Mouse (Mus musculus) intestine, postnatal 0 days (tissue): Measurements from ENCODE around the gene Stard10. TPM values are rescaled to one million over a fixed set of nuclear protein-coding genes. Genes with fewer than 3 reads are reported as not detected.
A peak's percentile ranks its signal among the peaks of the same experiment; 100 is the strongest.

Experiments used
- ATAC-seq: fragments of 200-750 bp; cut with Nextera tagmentation; 2 replicates; pipeline ENCODE4 v1.8.0; 2017; ENCODE audit warnings: mild to moderate bottlenecking, moderate TSS enrichment, moderate library complexity
- H3K27ac ChIP-seq: fragments of 300-500 bp; sonication (generic); 2 replicates; pipeline ENCODE4 v1.5.1; 2014; ENCODE audit warnings: mild to moderate bottlenecking, low read depth, low read length, moderate library complexity
- H3K27me3 ChIP-seq: fragments of 300-500 bp; sonication (generic); replicated peaks from 2 replicates; pipeline ENCODE4 v1.6.1; 2014; ENCODE audit warnings: low read length, mixed read lengths; ENCODE audit not compliant: control insufficient read depth, insufficient read depth
- H3K36me3 ChIP-seq: fragments of 300-500 bp; sonication (generic); 2 replicates; pipeline ENCODE4 v1.6.1; 2014; ENCODE audit warnings: mild to moderate bottlenecking, moderate library complexity; ENCODE audit not compliant: control insufficient read depth, insufficient read depth
- H3K4me1 ChIP-seq: fragments of 300-500 bp; sonication (generic); replicated peaks from 2 replicates; pipeline ENCODE4 v1.6.1; 2014; ENCODE audit warnings: antibody characterized with exemption, low read length, mixed read lengths; ENCODE audit not compliant: control insufficient read depth, insufficient read depth
- H3K4me2 ChIP-seq: fragments of 300-500 bp; sonication (generic); replicated peaks from 2 replicates; pipeline ENCODE4 v1.6.1; 2014; ENCODE audit warnings: low read depth, mild to moderate bottlenecking, moderate library complexity
- H3K4me3 ChIP-seq: fragments of 300-500 bp; sonication (generic); 2 replicates; pipeline ENCODE4 v1.5.1; 2014; ENCODE audit warnings: low read depth, low read length
- H3K9ac ChIP-seq: fragments of 300-500 bp; sonication (generic); 2 replicates; pipeline ENCODE4 v1.6.1; 2014; ENCODE audit warnings: mild to moderate bottlenecking, low read depth, low read length
- H3K9me3 ChIP-seq: fragments of 300-500 bp; sonication (generic); 2 replicates; pipeline ENCODE4 v1.6.1; 2016; ENCODE audit warnings: mixed run types; ENCODE audit not compliant: control insufficient read depth
- CTCF ChIP-seq: sonication (generic); IDR thresholded peaks from 2 replicates; pipeline ENCODE4 v1.5.1; 2016; ENCODE audit warnings: low read depth, mild to moderate bottlenecking, control low read depth, antibody characterized with exemption, moderate library complexity
- WGBS: fragments of 180-500 bp; shearing (Covaris S2); extraction: QIAGEN DNeasy Blood & Tissue Kit; methylation state at CpG from one replicate; pipeline ENCODE4 v1.1.7; 2014; 5-methylcytosine and 5-hydroxymethylcytosine counted together
- polyA plus RNA-seq: library from polyadenylated mRNA; unstranded; fragments of >200 nt; fragmentation: Nextera tagmentation; extraction: Ambion mirVana; gene quantifications from 2 replicates; pipeline ENCODE4 v1.2.1, GENCODE M21; 2015

Gene Stard10
- polyA plus RNA-seq, 1 experiment from 2014 or later = 71.7 TPM

DNA sequence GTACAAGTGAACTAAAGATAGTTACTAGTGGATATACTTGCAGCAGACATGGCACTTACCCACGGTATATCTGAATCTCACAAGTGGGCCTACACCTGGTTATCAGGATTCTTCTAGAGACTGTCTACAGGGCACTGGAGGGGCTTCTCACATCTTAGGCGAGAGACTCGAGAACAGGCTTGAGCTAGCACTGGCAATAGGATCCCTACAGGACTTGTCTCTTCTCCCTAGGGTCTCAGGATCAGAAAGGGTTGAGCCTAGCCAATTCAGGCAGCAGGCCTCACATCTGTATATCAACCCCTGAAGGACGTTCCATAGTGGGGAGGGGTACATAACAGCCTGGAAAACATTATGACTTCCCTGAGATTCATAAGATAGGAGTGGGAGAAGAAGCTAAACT is 30.0 kb upstream of the Stard10 start:
- H3K27ac ChIP-seq = no peak overlapping the region
- 80% methylated on average over 4 of the region's 4 CpGs for WGBS
- H3K4me1 ChIP-seq = no peaks in the 10 kb centered on the region
- H3K27me3 ChIP-seq = no peaks in the 10 kb centered on the region
- no peaks in the 10 kb centered on the region for H3K9me3 ChIP-seq
- TF ChIP-seq CTCF = no peak
- no peak overlapping the region for H3K9ac ChIP-seq
- no peak for ATAC-seq
- H3K36me3 ChIP-seq = peaks cover 48% of the 10 kb centered on the region
- no peak overlapping the region for H3K4me2 ChIP-seq
- no peak overlapping the region for H3K4me3 ChIP-seq

DNA sequence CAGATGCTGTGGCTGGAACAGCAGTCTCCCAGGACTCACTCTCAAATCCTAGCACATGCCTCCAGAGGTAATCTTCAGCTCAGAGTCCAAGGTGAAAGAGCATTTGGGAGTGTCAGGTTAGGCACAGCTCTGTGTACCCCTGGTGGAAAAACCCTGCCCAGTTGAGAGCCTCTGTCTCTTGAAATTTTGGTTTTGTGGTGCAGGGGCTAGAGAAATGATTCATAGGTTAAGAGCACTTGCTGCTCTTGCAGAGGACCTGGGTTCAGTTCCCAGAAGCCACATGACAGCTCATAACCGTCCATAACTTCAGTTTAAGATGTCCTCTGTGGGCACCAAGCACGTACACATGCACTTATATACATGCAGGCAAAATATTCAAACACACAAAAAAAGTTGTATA is 29.1 kb upstream of the Stard10 start:
- Histone ChIP-seq H3K27ac (no peak overlapping the region), H3K36me3 (peaks cover 39% of the 10 kb centered on the region), H3K4me3 (no peak overlapping the region), H3K9ac (no peak overlapping the region), H3K4me2 (no peak overlapping the region), H3K9me3 (no peaks in the 10 kb centered on the region), H3K4me1 (no peaks in the 10 kb centered on the region), H3K27me3 (no peaks in the 10 kb centered on the region)
- TF ChIP-seq CTCF = no peak
- ATAC-seq = no peak
- 85% methylated on average over 2 of the region's 2 CpGs for WGBS

DNA sequence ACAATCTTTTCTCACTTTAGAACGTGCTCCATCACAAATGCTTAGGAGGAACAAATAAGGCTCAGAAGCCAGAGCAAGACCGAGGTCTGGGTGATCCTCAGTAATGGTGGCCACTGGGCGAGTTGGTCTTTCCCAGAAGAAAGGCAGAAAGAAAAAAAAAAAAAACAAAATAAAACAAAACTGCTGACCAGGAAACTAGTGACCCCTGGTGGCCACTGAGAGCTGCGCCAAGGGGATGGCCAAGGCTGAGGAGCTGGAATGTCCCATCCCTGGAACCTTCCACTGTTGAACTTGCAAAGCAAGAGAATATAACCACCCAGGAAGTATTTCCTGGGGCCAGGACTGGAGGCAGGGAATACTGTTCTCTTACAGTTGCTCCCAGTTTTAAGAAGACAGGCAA is 28.4 kb upstream of the Stard10 start:
- ATAC-seq = no peak
- H3K27ac ChIP-seq = no peak overlapping the region
- no peaks in the 10 kb centered on the region for H3K9me3 ChIP-seq
- no peak overlapping the region for H3K4me2 ChIP-seq
- no peak overlapping the region for H3K4me3 ChIP-seq
- no peaks in the 10 kb centered on the region for H3K4me1 ChIP-seq
- TF ChIP-seq CTCF = peak; percentile 82
- WGBS = 35% methylated on average over 4 of the region's 4 CpGs
- H3K36me3 ChIP-seq = peaks cover 32% of the 10 kb centered on the region
- no peak overlapping the region for H3K9ac ChIP-seq
- H3K27me3 ChIP-seq = no peaks in the 10 kb centered on the region

GRCm38 (mm10) chr7:101290401-101290800 is 26.5 kb upstream of the Stard10 start:
- no peak for ATAC-seq
- Histone ChIP-seq H3K4me1 (no peaks in the 10 kb centered on the region), H3K9ac (no peak overlapping the region), H3K27ac (no peak overlapping the region), H3K4me3 (no peak overlapping the region), H3K36me3 (peaks cover 27% of the 10 kb centered on the region), H3K4me2 (no peak overlapping the region), H3K27me3 (no peaks in the 10 kb centered on the region), H3K9me3 (no peaks in the 10 kb centered on the region)
- no peak for TF ChIP-seq CTCF
- WGBS = 88% methylated on average over 10 of the region's 10 CpGs

DNA sequence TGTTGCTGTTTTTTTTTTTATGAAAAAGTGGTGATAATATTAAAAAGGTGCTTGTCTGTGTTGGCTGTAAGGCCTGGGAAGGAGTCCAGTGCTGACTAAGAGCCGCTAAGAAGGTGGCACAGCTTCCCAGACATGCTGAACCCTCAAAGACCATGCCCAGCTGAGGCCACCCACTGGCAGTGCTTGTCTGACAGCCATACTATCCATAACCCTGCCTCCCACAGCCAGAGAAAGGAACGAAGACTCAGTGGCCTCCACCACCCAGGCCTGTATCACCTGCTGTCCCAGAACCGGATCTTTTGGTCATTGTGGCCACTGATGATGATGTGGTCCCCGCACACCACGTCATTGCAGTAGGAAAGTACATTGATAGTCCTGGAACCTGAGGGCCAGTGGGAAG is 25.7 kb upstream of the Stard10 start:
- 87% methylated on average over 5 of the region's 5 CpGs for WGBS
- Histone ChIP-seq H3K27ac (no peak overlapping the region), H3K4me1 (0 out of 2 replicates have a peak, but pooled peaks cover 2% of the 10 kb centered on the region), H3K27me3 (no peaks in the 10 kb centered on the region), H3K9ac (no peak overlapping the region), H3K4me2 (no peak overlapping the region), H3K36me3 (peaks cover 23% of the 10 kb centered on the region; the same call in 1 of the 2 replicates), H3K9me3 (no peaks in the 10 kb centered on the region), H3K4me3 (no peak overlapping the region)
- no peak for TF ChIP-seq CTCF
- ATAC-seq = no peak

DNA sequence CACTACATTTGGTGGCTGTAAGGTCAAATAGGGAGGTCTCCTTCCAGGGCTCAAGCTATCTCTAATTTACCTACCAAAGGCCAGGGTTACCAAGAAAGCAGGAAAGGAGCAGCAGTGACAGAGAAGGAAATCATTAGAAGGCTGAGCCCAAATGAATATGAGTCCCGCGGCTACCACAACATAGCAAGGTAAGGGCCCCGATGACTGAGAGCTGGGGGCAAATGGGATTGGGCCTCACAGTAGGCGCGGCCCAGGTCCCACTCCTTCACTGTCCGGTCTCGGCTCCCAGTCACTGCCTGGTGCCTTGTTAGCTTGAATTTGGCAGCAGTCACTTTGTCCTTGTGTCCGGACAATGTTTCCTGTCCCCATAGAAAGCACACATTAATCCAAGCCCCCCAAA is 25.2 kb upstream of the Stard10 start:
- H3K9ac ChIP-seq = no peak overlapping the region
- WGBS = 87% methylated on average over 8 of the region's 8 CpGs
- 0 out of 2 replicates have a peak, but pooled peaks cover 6% of the 10 kb centered on the region for H3K4me1 ChIP-seq
- H3K27me3 ChIP-seq = no peaks in the 10 kb centered on the region
- no peak for ATAC-seq
- no peaks in the 10 kb centered on the region for H3K9me3 ChIP-seq
- no peak for TF ChIP-seq CTCF
- no peak overlapping the region for H3K4me2 ChIP-seq
- peaks cover 23% of the 10 kb centered on the region; the same call in 1 of the 2 replicates for H3K36me3 ChIP-seq
- no peak overlapping the region for H3K4me3 ChIP-seq
- no peak overlapping the region for H3K27ac ChIP-seq

- ATAC-seq = no peak
- Histone ChIP-seq H3K4me2 (no peak overlapping the region), H3K27ac (no peak overlapping the region), H3K27me3 (no peaks in the 10 kb centered on the region), H3K9ac (no peak overlapping the region), H3K36me3 (peaks cover 23% of the 10 kb centered on the region; the same call in 1 of the 2 replicates), H3K9me3 (no peaks in the 10 kb centered on the region), H3K4me3 (no peak overlapping the region), H3K4me1 (peaks cover 10% of the 10 kb centered on the region; the same call in 1 of the 2 replicates)
- no peak for TF ChIP-seq CTCF
- 68% methylated on average over 4 of the region's 4 CpGs for WGBS
These were observed 24.8 kb upstream of the Stard10 start for GRCm38 (mm10) chr7:101292086-101292485.
